Mouse (Mus musculus) forebrain, embryonic 12.5 days (tissue): Measurements from ENCODE around the gene Acvrl1. TPM values are rescaled to one million over a fixed set of nuclear protein-coding genes. Genes with fewer than 3 reads are reported as not detected.
A peak's percentile ranks its signal among the peaks of the same experiment; 100 is the strongest.

Experiments
- ATAC-seq: fragments of 200-750 bp; cut with Nextera tagmentation; 2 replicates; pipeline ENCODE4 v1.8.0; 2017; ENCODE audit warnings: moderate TSS enrichment; ENCODE audit not compliant: low FRiP score
- H3K27ac ChIP-seq: fragments of 300-500 bp; sonication (generic); 2 replicates; pipeline ENCODE4 v1.5.1; 2016; ENCODE audit warnings: mild to moderate bottlenecking
- H3K27me3 ChIP-seq: fragments of 300-500 bp; sonication (generic); 2 replicates; pipeline ENCODE4 v1.6.1; 2016; ENCODE audit warnings: mild to moderate bottlenecking
- H3K36me3 ChIP-seq: fragments of 300-500 bp; sonication (generic); replicated peaks from 2 replicates; pipeline ENCODE4 v1.6.1; 2016; ENCODE audit warnings: mild to moderate bottlenecking
- H3K4me1 ChIP-seq: fragments of 300-500 bp; sonication (generic); 2 replicates; pipeline ENCODE4 v1.6.1; 2016
- H3K4me2 ChIP-seq: fragments of 300-500 bp; sonication (generic); 2 replicates; pipeline ENCODE4 v1.6.1; 2016; ENCODE audit warnings: mild to moderate bottlenecking, moderate library complexity
- H3K4me3 ChIP-seq: fragments of 300-500 bp; sonication (generic); replicated peaks from 2 replicates; pipeline ENCODE4 v1.5.1; 2016; ENCODE audit warnings: mild to moderate bottlenecking
- H3K9ac ChIP-seq: fragments of 300-500 bp; sonication (generic); 2 replicates; pipeline ENCODE4 v1.6.1; 2016; ENCODE audit warnings: mild to moderate bottlenecking
- H3K9me3 ChIP-seq: fragments of 300-500 bp; sonication (generic); 2 replicates; pipeline ENCODE4 v1.6.1; 2016
- WGBS: fragments of 180-500 bp; shearing (Covaris S2); methylation state at CpG from one replicate; pipeline ENCODE4 v1.1.7; 2016; 5-methylcytosine and 5-hydroxymethylcytosine counted together
- polyA plus RNA-seq: library from polyadenylated mRNA; unstranded; fragments of >200 nt; fragmentation: Nextera tagmentation; extraction: Ambion mirVana; gene quantifications from 2 replicates; pipeline ENCODE4 v1.2.1, GENCODE M21; 2016

Acvrl1 gene
- polyA plus RNA-seq, 1 experiment from 2014 or later = 6.5 TPM

GRCm38 (mm10) chr15:101092829-101093648 is 35.3 kb upstream of the Acvrl1 start:
- peaks cover 37% of the 10 kb centered on the region for H3K27me3 ChIP-seq
- H3K4me1 ChIP-seq = peaks cover 45% of the 10 kb centered on the region
- no peak overlapping the region; the same call in 1 of the 2 replicates for H3K4me3 ChIP-seq
- H3K27ac ChIP-seq = peak overlapping the region; percentile 66
- peak overlapping the region; percentile 38 for H3K4me2 ChIP-seq
- H3K9me3 ChIP-seq = no peaks in the 10 kb centered on the region
- ATAC-seq = peak; percentile 89
- H3K9ac ChIP-seq = 0 out of 2 replicates have a peak overlapping the region, but pooled peaks have one; percentile 29
- 10% methylated on average over 25 of the region's 25 CpGs for WGBS
- H3K36me3 ChIP-seq = no peaks in the 10 kb centered on the region

- H3K9me3 ChIP-seq = no peaks in the 10 kb centered on the region
- H3K27ac ChIP-seq = no peak overlapping the region
- peaks cover 46% of the 10 kb centered on the region for H3K27me3 ChIP-seq
- no peak for ATAC-seq
- H3K36me3 ChIP-seq = no peaks in the 10 kb centered on the region
- H3K4me3 ChIP-seq = no peak overlapping the region
- no peak overlapping the region for H3K4me2 ChIP-seq
- WGBS = 41% methylated on average over 6 of the region's 6 CpGs
- H3K9ac ChIP-seq = no peak overlapping the region
- H3K4me1 ChIP-seq = peaks cover 47% of the 10 kb centered on the region
These were observed 34.3 kb upstream of the Acvrl1 start for GRCm38 (mm10) chr15:101093988-101094387.

GRCm38 (mm10) chr15:101094979-101095378 is 33.3 kb upstream of the Acvrl1 start:
- no peak overlapping the region for H3K4me3 ChIP-seq
- H3K9ac ChIP-seq = no peak overlapping the region
- ATAC-seq = no peak
- peaks cover 47% of the 10 kb centered on the region for H3K4me1 ChIP-seq
- H3K4me2 ChIP-seq = no peak overlapping the region
- no peaks in the 10 kb centered on the region for H3K36me3 ChIP-seq
- 55% methylated on average over 9 of the region's 9 CpGs for WGBS
- no peak overlapping the region for H3K27ac ChIP-seq
- peaks cover 53% of the 10 kb centered on the region for H3K27me3 ChIP-seq
- H3K9me3 ChIP-seq = no peaks in the 10 kb centered on the region

- no peak overlapping the region for H3K27ac ChIP-seq
- H3K4me1 ChIP-seq = peaks cover 47% of the 10 kb centered on the region
- H3K4me3 ChIP-seq = no peak overlapping the region
- no peaks in the 10 kb centered on the region for H3K36me3 ChIP-seq
- no peaks in the 10 kb centered on the region for H3K9me3 ChIP-seq
- peaks cover 53% of the 10 kb centered on the region for H3K27me3 ChIP-seq
- H3K9ac ChIP-seq = no peak overlapping the region
- 62% methylated on average over 3 of the region's 3 CpGs for WGBS
- H3K4me2 ChIP-seq = no peak overlapping the region
- no peak for ATAC-seq
These were observed 32.9 kb upstream of the Acvrl1 start for GRCm38 (mm10) chr15:101095392-101095791.

GRCm38 (mm10) chr15:101097985-101098651 is 30.2 kb upstream of the Acvrl1 start:
- peak overlapping the region; percentile 36; the same call in 1 of the 2 replicates for H3K27ac ChIP-seq
- H3K27me3 ChIP-seq = peaks cover 42% of the 10 kb centered on the region
- no peaks in the 10 kb centered on the region for H3K9me3 ChIP-seq
- H3K36me3 ChIP-seq = no peaks in the 10 kb centered on the region
- WGBS = 2% methylated on average over 28 of the region's 28 CpGs
- H3K9ac ChIP-seq = peak overlapping the region; percentile 25; the same call in 1 of the 2 replicates
- peak; percentile 79 for ATAC-seq
- peak overlapping the region; percentile 15 for H3K4me3 ChIP-seq
- H3K4me1 ChIP-seq = peaks cover 34% of the 10 kb centered on the region
- H3K4me2 ChIP-seq = peak overlapping the region; percentile 50

GRCm38 (mm10) chr15:101100996-101101395 is 27.3 kb upstream of the Acvrl1 start:
- no peaks in the 10 kb centered on the region for H3K9me3 ChIP-seq
- no peak overlapping the region for H3K4me3 ChIP-seq
- H3K36me3 ChIP-seq = no peaks in the 10 kb centered on the region
- peaks cover 25% of the 10 kb centered on the region for H3K4me1 ChIP-seq
- no peak overlapping the region for H3K4me2 ChIP-seq
- no peak for ATAC-seq
- H3K9ac ChIP-seq = no peak overlapping the region
- WGBS = 76% methylated on average over 3 of the region's 3 CpGs
- H3K27ac ChIP-seq = no peak overlapping the region
- peaks cover 31% of the 10 kb centered on the region; the same call in 1 of the 2 replicates for H3K27me3 ChIP-seq

GRCm38 (mm10) chr15:101103605-101104304 is 24.6 kb upstream of the Acvrl1 start:
- Histone ChIP-seq H3K4me3 (no peak overlapping the region), H3K36me3 (no peaks in the 10 kb centered on the region), H3K9ac (no peak overlapping the region), H3K9me3 (no peaks in the 10 kb centered on the region), H3K27ac (no peak overlapping the region), H3K4me1 (peaks cover 8% of the 10 kb centered on the region), H3K27me3 (peaks cover 15% of the 10 kb centered on the region; the same call in 1 of the 2 replicates), H3K4me2 (no peak overlapping the region)
- 80% methylated on average over 9 of the region's 9 CpGs for WGBS
- ATAC-seq = no peak

GRCm38 (mm10) chr15:101105496-101105994 is 22.8 kb upstream of the Acvrl1 start:
- Histone ChIP-seq H3K36me3 (no peaks in the 10 kb centered on the region), H3K9ac (no peak overlapping the region), H3K4me3 (no peak overlapping the region), H3K4me2 (0 out of 2 replicates have a peak overlapping the region, but pooled peaks have one; percentile 26), H3K9me3 (no peaks in the 10 kb centered on the region), H3K27me3 (peaks cover 6% of the 10 kb centered on the region; the same call in 1 of the 2 replicates), H3K27ac (no peak overlapping the region), H3K4me1 (peaks cover 6% of the 10 kb centered on the region; the same call in 1 of the 2 replicates)
- 20% methylated on average over 12 of the region's 12 CpGs for WGBS
- ATAC-seq = 0 out of 2 replicates have a peak, but pooled peaks have one; percentile 30

GRCm38 (mm10) chr15:101106011-101106410 is 22.3 kb upstream of the Acvrl1 start:
- H3K27me3 ChIP-seq = peaks cover 8% of the 10 kb centered on the region; the same call in 1 of the 2 replicates
- WGBS = 87% methylated on average over 10 of the region's 10 CpGs
- H3K9me3 ChIP-seq = no peaks in the 10 kb centered on the region
- H3K4me2 ChIP-seq = no peak overlapping the region
- ATAC-seq = no peak
- no peaks in the 10 kb centered on the region for H3K36me3 ChIP-seq
- H3K4me1 ChIP-seq = peaks cover 6% of the 10 kb centered on the region; the same call in 1 of the 2 replicates
- no peak overlapping the region for H3K9ac ChIP-seq
- no peak overlapping the region for H3K27ac ChIP-seq
- H3K4me3 ChIP-seq = no peak overlapping the region

- H3K4me1 ChIP-seq = peaks cover 6% of the 10 kb centered on the region; the same call in 1 of the 2 replicates
- no peaks in the 10 kb centered on the region for H3K36me3 ChIP-seq
- no peak overlapping the region for H3K4me2 ChIP-seq
- H3K9me3 ChIP-seq = no peaks in the 10 kb centered on the region
- ATAC-seq = no peak
- H3K27me3 ChIP-seq = peaks cover 9% of the 10 kb centered on the region; the same call in 1 of the 2 replicates
- no peak overlapping the region for H3K4me3 ChIP-seq
- H3K27ac ChIP-seq = no peak overlapping the region
- H3K9ac ChIP-seq = no peak overlapping the region
- 90% methylated on average over 5 of the region's 5 CpGs for WGBS
These were observed 20.2 kb upstream of the Acvrl1 start for GRCm38 (mm10) chr15:101107906-101108671.

GRCm38 (mm10) chr15:101113176-101113575 is 15.1 kb upstream of the Acvrl1 start:
- Histone ChIP-seq H3K4me2 (no peak overlapping the region), H3K27me3 (peaks cover 6% of the 10 kb centered on the region; the same call in 1 of the 2 replicates), H3K4me3 (no peak overlapping the region), H3K9ac (no peak overlapping the region), H3K27ac (no peak overlapping the region), H3K36me3 (no peaks in the 10 kb centered on the region), H3K9me3 (peaks cover 4% of the 10 kb centered on the region; the same call in 1 of the 2 replicates), H3K4me1 (no peaks in the 10 kb centered on the region)
- WGBS = 83% methylated on average over 8 of the region's 8 CpGs
- no peak for ATAC-seq
